Mouse (Mus musculus) CH12.LX (cell line): ENCODE results near the gene Calcrl. TPM values are rescaled to one million over a fixed set of nuclear protein-coding genes. Genes with fewer than 3 reads are reported as not detected.
A peak's percentile ranks its signal among the peaks of the same experiment; 100 is the strongest.

ENCODE experiments used
- DNase-seq: peaks from one replicate; pipeline ENCODE4 v3.0.0-alpha.2; 2013; ENCODE audit errors: extremely low read depth
- H3K27ac ChIP-seq: 2 replicates; pipeline ENCODE4 v1.5.1; 2012; ENCODE audit warnings: low read depth, mild to moderate bottlenecking, control low read depth, moderate library complexity; ENCODE audit not compliant: insufficient read depth
- H3K27me3 ChIP-seq: replicated peaks from 2 replicates; pipeline ENCODE3; 2012; ENCODE audit warnings: inconsistent platforms
- H3K36me3 ChIP-seq, 2 experiments: replicated peaks in 1 of 2; 2 replicates each; pipeline versions ENCODE3 to v1.6.1; 2012; ENCODE audit warnings: inconsistent platforms in 1 of 2, low read length in 1 of 2, mild to moderate bottlenecking in 1 of 2, mixed read lengths in 1 of 2, moderate library complexity in 1 of 2; ENCODE audit not compliant: control insufficient read depth in 1 of 2, insufficient read depth in 1 of 2
- H3K4me1 ChIP-seq, 2 experiments: 2 replicates each; pipeline ENCODE4 v1.6.1; 2012; ENCODE audit warnings: inconsistent platforms in 1 of 2, moderate library complexity in 1 of 2; ENCODE audit not compliant: insufficient read depth in 2 of 2, control insufficient read depth in 1 of 2
- H3K4me2 ChIP-seq: 2 replicates; pipeline ENCODE4 v1.6.1; 2012; ENCODE audit warnings: low read depth, mild to moderate bottlenecking, control low read depth; ENCODE audit not compliant: poor library complexity, insufficient read depth, severe bottlenecking
- H3K4me3 ChIP-seq, 3 experiments: fragments of 150-350 bp in 1 of 3; sonication (generic) in 1 of 3; replicated peaks in 1 of 3; 2 replicates each; pipeline versions ENCODE3 to v1.5.1; 2011 to 2012; ENCODE audit warnings: low read depth in 2 of 3, low read length in 2 of 3, mild to moderate bottlenecking in 2 of 3, moderate library complexity in 2 of 3, control low read depth in 1 of 3, improper control_type of control experiment in 1 of 3, inconsistent platforms in 1 of 3, mixed read lengths in 1 of 3; ENCODE audit not compliant: poor library complexity in 1 of 3
- H3K79me2 ChIP-seq: replicated peaks from 2 replicates; pipeline ENCODE4 v1.6.1; 2012; ENCODE audit warnings: mild to moderate bottlenecking, moderate library complexity; ENCODE audit not compliant: control insufficient read depth, poor library complexity, insufficient read depth, severe bottlenecking; ENCODE audit errors: extremely low read depth
- H3K9ac ChIP-seq: 2 replicates; pipeline ENCODE4 v1.6.1; 2012; ENCODE audit warnings: low read depth, mild to moderate bottlenecking, control low read depth, moderate library complexity; ENCODE audit not compliant: insufficient read depth
- H3K9me3 ChIP-seq: replicated peaks from 2 replicates; pipeline ENCODE3; 2012; ENCODE audit warnings: low read length, inconsistent platforms, mixed read lengths
- CHD1 ChIP-seq: IDR thresholded peaks from 2 replicates; pipeline ENCODE4 v1.6.1; 2012; ENCODE audit warnings: low read depth, low read length, improper control_type of control experiment, inconsistent platforms
- E2F4 ChIP-seq: IDR thresholded peaks from 2 replicates; pipeline ENCODE4 v1.6.1; 2011; ENCODE audit warnings: low read depth, low read length, improper control_type of control experiment; ENCODE audit not compliant: insufficient replicate concordance
- ELF1 ChIP-seq: IDR thresholded peaks from 2 replicates; pipeline ENCODE4 v1.6.1; 2014; ENCODE audit warnings: low read depth, mild to moderate bottlenecking, inconsistent platforms, low read length, improper control_type of control experiment
- EP300 ChIP-seq: IDR thresholded peaks from 2 replicates; pipeline ENCODE4 v1.6.1; 2011; ENCODE audit warnings: low read length, improper control_type of control experiment
- GABPA ChIP-seq: IDR thresholded peaks from 2 replicates; pipeline ENCODE4 v1.6.1; 2012; ENCODE audit warnings: low read depth, low read length, improper control_type of control experiment, inconsistent platforms; ENCODE audit not compliant: insufficient replicate concordance
- JUN ChIP-seq: IDR thresholded peaks from 2 replicates; pipeline ENCODE4 v1.6.1; 2011; ENCODE audit warnings: low read depth, mild to moderate bottlenecking, low read length, improper control_type of control experiment, moderate library complexity; ENCODE audit not compliant: insufficient read depth
- JUND ChIP-seq: conservative IDR thresholded peaks from 2 replicates; pipeline ENCODE4 v1.6.1; 2011; ENCODE audit warnings: low read depth, low read length, improper control_type of control experiment
- MAFK ChIP-seq: IDR thresholded peaks from 2 replicates; pipeline ENCODE4 v1.6.1; 2011; ENCODE audit warnings: low read length, improper control_type of control experiment; ENCODE audit not compliant: insufficient replicate concordance
- MAX ChIP-seq: IDR thresholded peaks from 2 replicates; pipeline ENCODE4 v1.6.1; 2011; ENCODE audit warnings: low read length, improper control_type of control experiment
- MAZ ChIP-seq: IDR thresholded peaks from 2 replicates; pipeline ENCODE4 v1.6.1; 2012; ENCODE audit warnings: low read depth, mild to moderate bottlenecking, inconsistent platforms, low read length, improper control_type of control experiment, moderate library complexity
- MXI1 ChIP-seq: IDR thresholded peaks from 2 replicates; pipeline ENCODE4 v1.6.1; 2011; ENCODE audit warnings: mild to moderate bottlenecking, low read depth, low read length, improper control_type of control experiment
- NELFE ChIP-seq: IDR thresholded peaks from 2 replicates; pipeline ENCODE4 v1.6.1; 2011; ENCODE audit warnings: low read depth, low read length, improper control_type of control experiment
- POLR2A ChIP-seq: IDR thresholded peaks from 2 replicates; pipeline ENCODE4 v1.6.1; 2011; ENCODE audit warnings: low read depth, mild to moderate bottlenecking, improper control_type of control experiment, low read length
- POLR2AphosphoS2 ChIP-seq: IDR thresholded peaks from 2 replicates; pipeline ENCODE4 v1.6.1; 2011; ENCODE audit warnings: low read depth, low read length, improper control_type of control experiment
- RAD21 ChIP-seq: IDR thresholded peaks from 2 replicates; pipeline ENCODE4 v1.6.1; 2011; ENCODE audit warnings: low read depth, mild to moderate bottlenecking, low read length, improper control_type of control experiment, moderate library complexity
- SIN3A ChIP-seq: IDR thresholded peaks from 2 replicates; pipeline ENCODE4 v1.6.1; 2012; ENCODE audit warnings: low read length, improper control_type of control experiment, inconsistent platforms
- ZMIZ1 ChIP-seq: IDR thresholded peaks from 2 replicates; pipeline ENCODE4 v1.6.1; 2012; ENCODE audit warnings: low read depth, mild to moderate bottlenecking, inconsistent platforms, low read length, improper control_type of control experiment
- ZNF384 ChIP-seq: IDR thresholded peaks from 2 replicates; pipeline ENCODE4 v1.6.1; 2012; ENCODE audit warnings: low read depth, low read length, improper control_type of control experiment, inconsistent platforms
- dilution Hi-C: fragments of 300-500 bp; cut with MboI; formaldehyde crosslinking; loops from 2 replicates; pipeline ENCODE4 v1.14.3; 2020; ENCODE audit warnings: low sequenced_read_pairs; ENCODE audit not compliant: extremely low pct_unique_long_range_greater_than_20kb, extremely low pct_ligation_motif_present
- in situ Hi-C: fragments of 300-500 bp; cut with MboI; formaldehyde crosslinking; loops from 3 replicates; pipeline ENCODE4 v1.14.3; 2019; ENCODE audit warnings: low sequenced_read_pairs, low pct_ligation_motif_present, low pct_unique_long_range_greater_than_20kb, mixed read lengths
- polyA plus RNA-seq: library from polyadenylated mRNA; unstranded; fragments of >175 nt; gene quantifications from 2 replicates; pipeline ENCODE4 v1.2.1, GENCODE M21; 2012; ENCODE audit warnings: low read depth; ENCODE audit not compliant: insufficient read length
- total RNA-seq, 2 experiments: library from RNA; depleted of rRNA; stranded (reverse); fragments of 300-350 nt in 1 of 2; fragments of >200 nt in 1 of 2; gene quantifications; 2 replicates each; pipeline ENCODE4 v1.2.3; 2012 to 2014

Gene Calcrl
- total and polyA plus RNA-seq, 3 experiments: 3.9 to 12.1 (median 5.9) TPM

DNA sequence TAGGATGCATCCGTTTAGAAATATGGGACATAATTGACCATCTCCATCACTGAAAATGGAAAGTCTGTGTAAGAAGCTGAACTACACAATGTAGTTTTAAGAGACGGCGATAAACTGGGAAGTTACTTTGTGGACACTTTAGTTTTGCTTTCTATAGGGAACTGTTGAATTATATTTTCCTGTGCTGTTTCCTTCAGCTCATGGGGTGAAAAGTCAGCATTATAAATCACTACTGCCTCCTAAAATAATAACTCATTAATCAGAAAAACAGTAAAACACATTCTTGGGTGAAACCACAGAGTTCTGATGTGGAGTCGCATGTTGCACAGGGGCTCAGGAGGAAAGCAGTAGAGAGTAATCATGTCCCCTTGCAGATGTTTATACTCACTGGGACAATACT lies 1.3 kb upstream of the Calcrl start:
- dilution Hi-C loops: no loop called here
- Histone ChIP-seq H3K36me3 (no peaks in the 10 kb centered on the region), H3K9me3 (no peaks in the 10 kb centered on the region), H3K9ac (peak overlapping the region; percentile 33; the same call in 1 of the 2 replicates), H3K27me3 (no peaks in the 10 kb centered on the region), H3K4me3 (no peak overlapping the region), H3K4me1 (peaks cover 0 to 14% of the 10 kb centered on the region in 2 experiments; a peak in 3 of 4 replicates), H3K4me2 (no peak overlapping the region), H3K79me2 (no peaks in the 10 kb centered on the region), H3K27ac (no peak overlapping the region)
- in situ Hi-C loops: loop anchor here (25.0 kb wide), 1 partner anchor 389 kb away; no protein-coding TSS in a partner anchor
- TF ChIP-seq MXI1 (no peak), MAZ (no peak), EP300 (no peak), POLR2AphosphoS2 (no peak), RAD21 (no peak), JUND (no peak), ZNF384 (no peak), MAX (no peak), E2F4 (no peak), SIN3A (no peak), MAFK (no peak), GABPA (no peak), ELF1 (no peak)
- no peak for DNase-seq

DNA sequence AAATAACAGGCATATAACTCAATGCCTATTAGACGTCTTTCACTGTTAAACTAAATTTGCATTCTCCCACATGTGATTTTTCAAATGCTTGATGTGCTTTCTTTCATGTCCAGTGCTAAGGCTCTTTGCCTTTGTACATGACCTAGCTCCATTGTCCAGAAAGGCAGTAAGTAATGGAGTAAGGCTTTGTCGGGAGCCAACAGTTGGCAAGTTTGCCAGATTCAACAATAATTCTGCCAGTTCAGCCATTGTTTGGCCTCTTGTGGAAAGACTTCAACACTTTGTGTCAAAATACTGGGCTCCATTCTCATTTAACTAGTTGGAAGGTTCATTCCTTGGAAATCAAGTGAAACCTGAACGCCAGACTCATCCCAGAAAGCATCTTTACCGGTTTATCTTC lies 8.7 kb downstream of the Calcrl start:
- Histone ChIP-seq H3K27me3 (no peaks in the 10 kb centered on the region), H3K4me1 (peaks cover 0 to 5% of the 10 kb centered on the region in 2 experiments; a peak in 1 of 4 replicates), H3K36me3 (no peaks in the 10 kb centered on the region)
- TF ChIP-seq JUN: no peak
- TF ChIP-seq ELF1: no peak
- TF ChIP-seq CHD1: no peak
- TF ChIP-seq GABPA: no peak
- no peak for TF ChIP-seq NELFE
- TF ChIP-seq ZMIZ1: no peak
- no peak for TF ChIP-seq POLR2A
- TF ChIP-seq, all 38 proteins: peak for 0
- Histone ChIP-seq H3K9ac (no peak overlapping the region), H3K4me3 (no peak overlapping the region), H3K4me2 (no peak overlapping the region), H3K9me3 (no peaks in the 10 kb centered on the region), H3K27ac (no peak overlapping the region), H3K79me2 (no peaks in the 10 kb centered on the region; the same call in 1 of the 2 replicates)
- dilution Hi-C loops: no loop called here
- no peak for DNase-seq
- in situ Hi-C loops: no loop called here
